Mouse (Mus musculus) CD4-positive, CD25-positive, alpha-beta regulatory T cell, adult 4 months (primary cell): ENCODE results near the gene Sst. TPM values are rescaled to one million over a fixed set of nuclear protein-coding genes. Genes with fewer than 3 reads are reported as not detected.
A peak's percentile ranks its signal among the peaks of the same experiment; 100 is the strongest.
"Not testable (repeated sequence)": the region's sequence is repeated elsewhere in the genome, so short reads cannot be mapped to it uniquely, and the experiment has no call there.

ENCODE experiments used
- ATAC-seq: one replicate; pipeline ENCODE4 v1.8.0; 2017
- polyA plus RNA-seq, 2 experiments: library from polyadenylated mRNA; unstranded; fragments of 100-300 nt; shearing (Covaris generic); gene quantifications; one replicate each; pipeline ENCODE4 v1.2.1; 2017

Sst gene
- not detected for polyA plus RNA-seq

DNA sequence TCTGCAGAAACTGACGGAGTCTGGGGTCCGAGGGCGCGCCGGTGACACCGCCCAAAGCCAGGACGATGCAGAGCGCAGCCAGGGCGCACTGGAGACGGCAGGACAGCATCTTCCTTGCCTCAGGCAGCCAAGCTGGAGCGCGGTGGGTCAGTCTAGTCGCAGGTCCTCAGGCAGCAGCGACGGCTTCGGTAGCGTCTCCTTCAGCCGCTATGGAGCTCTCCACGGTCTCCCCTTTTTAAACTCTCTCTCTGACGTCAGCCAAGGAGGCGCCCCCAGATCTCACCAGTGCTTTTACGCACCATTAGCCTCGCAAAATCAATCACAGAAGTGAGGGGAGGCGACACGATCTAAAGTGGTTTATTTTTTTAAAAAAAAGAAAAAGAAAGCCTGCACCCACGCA, at the start of gene Sst:
Gene Sst, minus strand, starts transcription at position 323 of the 400 bp plus-strand sequence.
- ATAC-seq = no peak

DNA sequence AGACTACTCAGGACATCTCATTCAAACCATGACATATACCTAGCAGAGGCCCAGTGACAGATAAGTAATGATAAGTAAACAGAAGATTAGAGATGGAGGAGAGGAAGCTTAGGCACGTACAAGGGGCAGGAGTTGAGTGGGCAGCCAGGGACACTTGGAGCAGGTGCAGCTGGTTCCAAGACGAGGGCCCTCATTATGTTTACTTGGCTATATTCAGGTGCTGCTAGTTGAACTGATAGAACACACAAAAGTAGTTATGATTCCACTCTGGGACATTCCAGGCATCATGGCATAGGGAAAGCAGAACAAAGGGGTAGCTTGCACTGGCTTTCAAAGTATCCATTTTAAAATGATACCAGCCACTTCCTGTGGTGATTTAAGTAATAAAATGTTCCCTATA, 43.6 kb upstream of the Sst start:
- no peak for ATAC-seq

DNA sequence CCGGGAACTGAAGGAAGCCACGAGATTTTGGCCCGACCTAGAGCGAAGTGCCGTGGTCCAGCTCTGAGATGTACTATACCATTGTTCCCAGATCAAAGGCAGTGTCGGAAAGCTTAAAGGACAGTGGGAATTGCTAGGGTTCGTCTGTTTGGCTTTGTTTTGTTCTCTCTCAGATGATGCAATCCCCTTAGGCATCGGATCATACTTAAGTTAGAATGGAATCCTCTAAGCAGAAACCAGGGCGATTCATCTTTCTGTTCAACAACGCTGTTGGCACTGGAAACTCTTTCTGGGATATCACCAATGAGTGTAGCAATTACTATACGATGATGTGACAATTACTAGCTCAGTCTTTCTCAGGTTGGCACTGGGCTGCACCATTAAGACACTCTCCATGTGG, 41.5 kb upstream of the Sst start, which contains the start of gene Rtp2:
Gene Rtp2, minus strand, starts transcription at position 101 of the 400 bp plus-strand sequence.
- ATAC-seq = no peak

DNA sequence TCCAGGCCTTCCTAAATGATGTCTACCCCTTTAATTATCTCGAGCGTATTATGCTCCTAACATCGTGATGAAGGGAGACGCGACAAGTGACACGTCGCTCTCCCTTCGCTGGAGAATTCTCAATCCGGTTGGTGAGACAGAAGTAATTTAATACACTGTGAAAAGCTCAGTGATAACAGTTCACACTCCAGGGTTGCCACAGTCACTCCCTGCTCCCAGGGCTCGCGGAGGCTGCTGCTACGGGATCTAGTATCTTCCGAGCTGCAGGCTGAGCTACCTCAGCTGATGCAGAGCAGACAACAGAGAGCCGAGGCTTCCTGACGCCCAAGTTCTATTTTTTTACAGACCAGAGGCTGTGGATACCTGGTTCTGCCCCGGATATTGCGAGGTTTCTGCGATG, 40.5 kb upstream of the Sst start:
- no peak for ATAC-seq

DNA sequence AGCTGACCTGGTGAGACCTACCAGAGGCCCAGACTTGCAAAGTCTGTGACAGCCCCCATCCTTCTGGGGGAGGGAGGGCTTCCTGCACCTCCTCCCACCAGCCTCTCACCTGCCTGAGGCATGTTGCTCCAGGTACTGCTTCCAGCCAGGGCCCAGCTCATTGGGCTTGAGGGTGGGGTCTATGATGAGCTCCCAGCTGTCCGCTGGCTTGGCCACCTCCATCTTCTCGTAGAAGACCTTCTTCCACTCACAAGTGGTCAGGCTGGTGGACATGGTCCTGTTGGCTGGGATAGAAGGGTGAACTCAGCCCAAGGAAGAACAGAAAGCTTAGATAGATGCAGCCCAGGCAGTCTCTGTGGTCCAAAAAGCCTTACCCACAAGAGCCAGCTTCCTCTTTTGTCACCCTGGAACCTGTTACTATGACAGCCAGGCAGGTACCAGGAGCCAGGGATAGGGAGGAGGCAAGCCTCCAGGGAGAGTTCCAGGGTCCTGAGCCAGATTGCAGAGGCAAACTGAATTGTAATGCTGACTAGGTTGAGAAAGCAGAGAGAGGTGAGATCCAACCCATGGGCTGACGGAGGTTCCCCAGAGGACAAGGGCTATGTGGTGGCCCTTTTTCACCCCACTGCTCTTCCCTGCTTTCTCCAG, 39.8 kb upstream of the Sst start:
- no peak for ATAC-seq

DNA sequence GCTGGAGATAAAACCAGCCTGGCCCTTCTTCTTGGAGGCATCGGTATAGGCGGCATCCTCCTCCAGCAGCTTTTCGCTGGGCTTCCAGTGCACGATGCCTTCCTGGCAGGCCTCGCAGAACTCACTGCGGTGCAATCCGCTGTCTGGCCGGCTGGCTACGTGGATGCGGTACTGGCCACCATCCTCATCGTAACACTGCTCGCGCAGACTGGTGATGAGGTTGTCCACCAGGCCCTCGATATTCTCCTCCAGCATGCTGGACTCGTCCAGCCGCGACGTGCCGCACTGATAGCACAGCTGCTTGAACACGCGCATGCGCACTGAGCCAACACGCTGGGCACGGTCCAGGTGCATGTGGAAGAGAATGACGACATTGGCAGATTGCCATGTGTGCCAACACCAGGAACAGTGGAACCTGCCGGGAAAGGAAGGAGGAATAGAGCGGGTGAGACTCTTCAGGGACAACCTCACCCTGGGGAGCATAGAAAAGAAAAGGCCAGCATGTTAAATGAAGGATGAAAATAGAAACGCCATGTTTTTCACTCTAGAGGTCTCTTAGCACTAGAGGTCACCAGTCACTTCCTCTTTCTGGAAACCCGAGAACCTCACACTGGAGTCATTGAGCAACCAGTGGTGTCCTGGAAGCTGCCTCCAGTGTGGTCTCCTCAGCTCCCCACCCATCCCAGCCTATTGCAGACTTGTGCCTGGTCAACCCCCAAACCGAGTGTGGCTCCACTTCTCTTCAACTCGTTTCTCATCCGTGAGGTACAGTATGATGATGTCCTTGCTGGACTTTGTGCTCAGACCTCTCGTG, 36.8 kb upstream of the Sst start:
- no peak for ATAC-seq

DNA sequence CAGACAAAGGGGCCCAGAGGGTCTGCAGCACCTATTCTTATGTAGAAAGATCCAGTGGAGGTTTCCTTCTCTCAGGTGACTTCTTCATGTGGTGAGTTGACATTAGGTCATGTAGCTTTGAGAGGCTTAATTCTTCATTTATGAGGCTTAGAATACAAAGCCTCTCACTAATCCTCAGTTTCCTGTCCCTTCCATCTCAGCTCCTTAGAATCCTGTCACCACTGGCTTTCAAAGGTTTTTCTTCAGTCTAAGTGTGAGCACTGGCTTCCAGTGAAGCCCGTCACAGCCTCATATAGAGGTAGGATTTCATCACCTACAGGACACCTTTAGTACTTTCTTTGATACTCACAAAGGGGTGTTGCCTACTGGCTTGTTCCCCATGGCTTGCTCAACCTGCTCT, 32.1 kb upstream of the Sst start:
- no peak for ATAC-seq

DNA sequence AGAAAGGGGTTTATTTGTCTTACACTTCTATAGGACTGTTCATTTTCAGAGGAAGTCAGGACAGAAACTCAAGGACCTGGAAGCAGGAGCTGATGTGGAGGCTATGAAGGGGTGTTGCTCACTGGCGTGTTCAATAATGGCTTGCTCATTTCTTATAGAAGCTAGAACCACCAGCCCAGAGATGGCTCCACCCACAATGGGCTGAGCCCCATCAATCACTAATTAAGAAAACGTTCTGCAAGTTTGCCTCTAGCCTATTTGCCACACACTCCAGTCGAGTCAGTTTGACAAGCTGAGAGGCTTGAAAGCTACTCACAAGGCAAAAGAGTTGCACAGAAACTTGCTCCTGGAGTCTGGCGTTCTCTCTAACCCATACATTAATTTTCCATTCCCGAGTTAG, 30.9 kb upstream of the Sst start:
- ATAC-seq = no peak

DNA sequence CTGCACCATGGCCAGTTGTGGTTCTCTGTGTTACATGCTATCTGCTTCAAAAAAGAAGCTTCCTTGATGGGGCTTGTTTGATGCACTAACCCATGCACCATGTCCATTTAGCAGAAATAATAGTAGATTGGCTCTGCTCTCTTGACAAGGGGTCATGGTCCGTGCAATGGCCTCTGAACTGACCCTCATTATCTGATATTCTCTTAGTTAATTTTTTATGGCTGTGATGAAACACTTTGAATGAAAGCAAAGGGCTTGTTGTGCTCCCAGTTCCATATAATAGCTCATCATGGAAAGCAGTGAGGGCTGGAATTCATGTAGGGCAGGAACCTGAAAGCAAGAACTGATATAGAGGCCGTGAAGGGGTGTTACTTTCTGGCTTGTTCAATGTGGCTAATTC, 28.7 kb upstream of the Sst start:
- no peak for ATAC-seq

DNA sequence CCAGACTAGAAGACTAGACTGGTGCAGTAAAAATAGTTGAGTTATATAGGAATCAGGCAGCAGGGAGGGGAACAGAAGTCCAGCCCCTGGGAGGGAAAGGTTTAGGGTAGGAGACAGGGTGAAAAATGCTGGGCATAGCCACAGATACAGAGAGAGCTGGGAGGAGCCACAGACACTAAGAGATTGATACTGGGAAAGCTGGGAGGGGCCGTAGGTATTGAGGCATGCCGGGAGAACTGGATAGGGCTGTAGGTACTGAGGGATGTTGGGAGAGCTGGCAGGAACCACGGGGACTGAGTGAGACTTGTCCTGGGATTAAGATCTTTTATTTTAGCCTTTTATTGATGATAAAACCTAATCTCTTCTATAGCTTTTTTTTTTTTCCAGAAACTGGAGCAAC, 22.6 kb upstream of the Sst start:
- ATAC-seq = no peak

DNA sequence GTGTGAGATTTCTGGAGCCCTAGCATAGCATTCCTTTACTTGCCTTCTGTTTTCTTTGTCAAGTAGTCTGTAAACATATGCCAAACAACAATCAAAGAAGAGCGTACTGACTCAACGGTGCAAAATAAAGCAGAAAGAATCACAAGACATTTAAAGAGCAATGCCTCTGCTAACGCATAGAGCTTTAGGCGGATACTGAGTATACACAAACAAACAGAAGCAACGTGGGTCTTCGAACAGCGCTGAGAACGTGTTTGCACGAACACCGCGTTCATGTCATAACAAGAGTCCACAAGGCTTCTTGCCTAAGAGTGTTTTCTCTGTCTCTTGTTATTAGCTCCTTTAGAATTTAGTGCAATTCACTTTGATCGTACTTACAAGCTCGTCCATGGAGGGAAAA, 22.0 kb upstream of the Sst start:
- no peak for ATAC-seq

DNA sequence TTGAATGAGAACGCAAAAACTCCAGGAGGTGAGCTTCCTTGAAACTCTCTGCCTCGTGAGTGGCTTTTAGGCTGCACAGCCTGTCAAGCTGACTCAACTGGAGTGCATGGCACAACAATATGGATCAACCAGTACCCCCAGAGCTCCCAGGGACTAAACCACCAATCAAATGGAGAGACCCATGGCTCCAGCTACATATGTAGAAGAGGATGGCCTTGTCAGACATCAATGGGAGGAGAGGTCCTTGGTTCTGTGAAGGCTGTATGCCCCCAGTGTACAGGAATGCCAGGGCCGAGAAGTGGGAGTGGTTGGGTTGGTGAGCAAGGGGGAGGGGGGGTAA, 18.2 kb upstream of the Sst start:
- not testable (repeated sequence) for ATAC-seq

DNA sequence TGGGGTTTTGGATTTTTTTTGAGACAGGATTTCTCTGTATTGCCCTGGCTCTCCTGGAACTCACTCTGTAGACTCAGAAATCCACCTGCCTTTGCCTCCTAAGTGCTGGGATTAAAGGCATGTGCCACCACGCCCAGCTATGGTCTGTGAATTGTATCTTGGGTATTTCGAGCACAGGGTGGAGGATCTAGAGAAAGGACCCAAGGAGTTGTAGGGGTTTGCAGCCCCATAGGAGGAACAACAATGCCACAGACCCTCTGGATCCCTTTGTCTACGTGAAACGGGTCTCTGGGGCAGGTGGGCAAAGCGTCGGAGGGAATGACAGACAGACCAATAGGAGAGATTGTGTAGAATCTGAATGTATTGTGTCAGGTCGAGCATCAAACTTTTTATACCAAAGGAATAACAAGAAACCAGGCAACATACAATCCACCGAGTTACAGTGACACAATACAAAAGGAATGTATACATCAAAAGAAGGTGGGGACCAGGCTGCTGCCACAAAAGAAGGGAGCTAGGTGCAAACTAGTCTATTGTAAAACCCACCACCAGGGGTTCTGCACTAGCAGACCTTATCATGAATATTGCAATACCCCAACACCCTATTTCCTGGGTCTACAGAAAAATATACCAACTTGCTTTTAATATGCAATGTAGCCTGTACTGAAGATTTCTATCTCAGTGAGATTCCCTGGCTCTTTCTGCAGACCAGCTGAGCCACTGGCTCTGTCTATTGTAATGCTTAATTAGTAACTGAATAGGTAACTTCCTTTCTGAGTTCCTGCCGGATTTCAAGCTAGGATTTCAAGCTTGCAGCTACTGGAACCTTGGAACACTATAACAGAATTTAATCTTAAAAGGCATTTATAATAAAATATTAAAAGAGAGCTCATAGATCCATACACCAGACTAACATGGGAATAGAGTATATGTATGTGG, 17.6 kb upstream of the Sst start:
- ATAC-seq = not testable (repeated sequence)

DNA sequence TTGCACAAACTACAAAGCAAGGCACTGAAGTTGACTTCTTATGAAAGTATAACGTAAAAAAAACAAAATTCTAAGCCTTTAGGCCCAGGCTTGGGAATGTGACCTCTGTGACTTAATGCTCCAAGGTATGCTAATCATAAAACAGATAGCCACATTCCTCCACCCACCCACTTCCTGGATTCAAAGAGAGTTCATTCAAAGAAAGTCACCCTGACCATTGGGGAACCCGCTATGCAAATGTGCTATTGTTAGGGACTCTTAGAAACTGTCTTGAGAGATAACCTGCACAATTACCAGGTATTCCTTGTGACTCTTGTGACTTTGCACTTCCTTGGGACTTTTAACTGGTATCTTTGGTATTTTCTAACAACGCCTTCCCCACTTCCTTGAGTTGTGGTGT, 15.8 kb upstream of the Sst start:
- not testable (repeated sequence) for ATAC-seq

DNA sequence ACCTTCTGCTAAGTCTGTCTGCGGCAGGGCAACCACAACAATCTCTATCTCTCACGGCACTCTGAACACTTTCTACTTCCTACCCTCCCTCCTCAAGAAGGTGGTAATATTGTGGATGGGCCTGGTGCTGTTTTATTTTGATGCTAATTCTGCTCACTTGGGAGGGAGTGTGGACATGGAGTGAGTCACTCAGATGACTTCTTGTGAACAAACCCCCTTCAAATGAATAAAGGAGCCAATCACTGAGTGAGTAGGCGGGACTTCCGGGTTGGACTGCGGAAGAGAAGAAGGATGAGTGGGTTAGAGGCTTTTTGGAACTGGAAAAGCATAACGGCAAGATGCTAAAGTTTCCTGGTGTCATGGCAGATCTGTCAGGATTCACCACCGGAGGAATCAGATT, 10.7 kb upstream of the Sst start:
- ATAC-seq = no peak

DNA sequence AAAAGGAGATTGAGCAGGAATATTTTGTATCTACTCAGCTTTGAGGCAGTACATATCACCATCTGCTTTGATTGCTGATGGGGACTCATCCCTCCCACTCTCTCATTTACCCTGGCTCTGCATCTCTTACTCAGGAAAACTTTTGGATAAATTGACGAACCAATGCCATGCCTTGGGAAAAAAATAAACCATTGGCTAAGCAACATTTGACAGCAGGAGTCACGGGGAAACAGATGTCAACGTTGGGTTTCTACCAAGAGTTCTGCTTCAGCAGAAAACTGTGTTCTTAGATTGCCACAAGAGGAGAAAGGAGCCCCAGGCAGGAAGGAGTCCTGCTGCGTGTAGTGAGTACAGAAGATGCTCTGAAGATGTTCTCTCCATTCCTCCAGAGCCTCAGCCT, 9.3 kb upstream of the Sst start:
- ATAC-seq = no peak

DNA sequence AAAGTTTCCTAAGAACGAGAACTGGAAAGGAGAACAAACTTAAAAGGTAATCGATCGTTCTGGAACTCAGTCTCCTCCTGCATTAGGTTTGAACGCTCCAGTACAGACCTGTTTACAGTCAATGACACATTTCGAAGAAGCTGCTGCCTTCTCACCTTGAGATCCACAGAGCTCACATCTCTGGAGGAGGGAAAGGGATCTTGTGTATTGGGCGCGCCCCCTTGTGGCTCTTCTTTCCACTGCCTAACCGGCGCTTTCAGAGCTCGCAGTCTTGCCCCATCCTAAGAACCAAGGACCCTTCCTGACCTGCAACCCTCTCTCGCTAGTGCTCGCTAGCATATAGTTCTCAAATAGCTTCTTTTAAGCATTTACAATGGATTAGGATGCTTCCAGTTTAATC, 8.1 kb upstream of the Sst start:
- ATAC-seq = peak; percentile 60

DNA sequence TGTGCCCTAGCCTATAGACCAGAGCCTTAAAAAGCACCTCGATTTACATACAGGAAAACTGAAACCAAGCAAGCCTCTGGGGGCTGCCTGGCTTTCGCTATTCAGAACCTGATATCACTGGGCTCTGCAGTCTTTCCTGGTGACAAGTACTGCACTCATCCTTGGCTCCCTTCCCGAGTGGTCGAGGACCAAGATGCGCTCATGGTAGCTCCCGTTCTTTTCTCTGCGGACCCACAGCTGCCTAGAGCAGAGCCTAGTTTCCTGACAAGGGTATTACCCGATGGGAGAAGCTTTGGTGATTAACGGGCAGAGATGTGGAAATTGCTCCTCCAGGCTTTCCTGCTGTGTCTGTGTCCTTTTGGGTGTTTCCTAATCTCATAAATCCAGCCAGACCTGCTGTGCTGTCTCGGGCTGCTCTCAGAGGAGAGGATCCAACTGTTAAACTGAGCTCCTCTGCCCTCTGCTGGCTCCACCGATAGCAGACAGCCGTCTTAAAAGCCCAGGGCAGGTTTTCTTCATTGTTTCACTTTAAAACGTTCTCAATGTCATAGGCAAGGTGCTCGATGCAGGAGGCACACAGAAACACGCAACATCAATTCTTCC, 7.3 kb upstream of the Sst start:
- ATAC-seq = peak; percentile 72

DNA sequence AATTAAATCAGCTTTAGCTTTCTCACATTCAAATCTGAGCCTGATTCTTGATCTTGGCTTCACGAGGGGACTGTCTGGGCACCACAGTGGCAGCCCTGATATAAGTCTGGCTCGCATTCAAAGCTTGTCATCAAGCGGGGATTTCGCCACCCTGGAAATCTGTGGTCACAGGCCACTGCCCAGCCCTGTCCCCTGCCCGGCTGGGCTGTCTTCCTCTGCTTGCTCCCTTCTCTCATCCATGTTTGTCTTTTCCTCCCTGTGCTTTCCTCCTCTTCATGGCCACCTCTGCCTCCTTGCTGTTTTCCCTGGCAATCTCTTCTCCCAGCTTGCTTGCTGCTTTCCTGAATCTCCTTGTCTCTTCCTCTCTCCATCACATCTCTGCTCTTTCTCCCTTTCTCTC, 6.7 kb upstream of the Sst start:
- ATAC-seq = no peak

DNA sequence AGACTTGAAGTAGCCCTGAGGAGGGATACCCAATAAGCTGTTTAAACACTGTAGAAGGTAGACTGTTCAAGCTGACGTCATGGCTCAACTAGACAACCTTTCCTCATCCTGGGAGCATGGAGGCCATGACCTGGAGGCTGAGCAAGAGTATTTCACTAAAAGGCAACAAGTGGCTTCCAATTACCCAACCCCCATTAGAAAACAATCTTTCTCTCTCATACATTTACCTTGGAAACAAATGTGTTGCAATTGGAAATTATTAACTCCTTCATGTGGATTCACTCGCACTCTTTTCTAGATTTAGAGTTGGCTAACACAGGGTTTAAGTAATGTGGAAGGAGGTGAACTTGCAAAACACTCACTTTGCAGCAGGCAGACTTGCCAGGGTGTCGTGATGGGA, 4.4 kb upstream of the Sst start:
- ATAC-seq = no peak

DNA sequence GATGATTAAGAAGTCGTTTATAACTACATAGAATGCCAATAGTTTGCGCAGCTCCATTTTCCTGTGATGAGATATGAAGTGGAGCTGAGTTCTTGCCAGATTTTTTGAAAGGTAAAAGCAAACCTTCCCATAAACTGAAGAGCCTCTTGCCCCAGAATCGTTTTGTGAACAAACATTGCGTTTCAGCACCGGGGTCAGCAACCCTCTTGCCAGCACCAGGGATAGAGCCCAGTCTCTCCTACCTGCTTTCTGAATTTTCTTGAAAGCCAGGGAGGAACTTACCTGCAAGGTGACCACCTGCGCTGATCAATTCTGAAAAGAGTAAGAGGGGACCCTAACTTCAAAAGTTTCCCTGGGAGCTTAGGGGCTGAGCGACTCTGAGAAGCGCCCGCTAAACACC, 607 bp downstream of the Sst start:
- no peak for ATAC-seq

DNA sequence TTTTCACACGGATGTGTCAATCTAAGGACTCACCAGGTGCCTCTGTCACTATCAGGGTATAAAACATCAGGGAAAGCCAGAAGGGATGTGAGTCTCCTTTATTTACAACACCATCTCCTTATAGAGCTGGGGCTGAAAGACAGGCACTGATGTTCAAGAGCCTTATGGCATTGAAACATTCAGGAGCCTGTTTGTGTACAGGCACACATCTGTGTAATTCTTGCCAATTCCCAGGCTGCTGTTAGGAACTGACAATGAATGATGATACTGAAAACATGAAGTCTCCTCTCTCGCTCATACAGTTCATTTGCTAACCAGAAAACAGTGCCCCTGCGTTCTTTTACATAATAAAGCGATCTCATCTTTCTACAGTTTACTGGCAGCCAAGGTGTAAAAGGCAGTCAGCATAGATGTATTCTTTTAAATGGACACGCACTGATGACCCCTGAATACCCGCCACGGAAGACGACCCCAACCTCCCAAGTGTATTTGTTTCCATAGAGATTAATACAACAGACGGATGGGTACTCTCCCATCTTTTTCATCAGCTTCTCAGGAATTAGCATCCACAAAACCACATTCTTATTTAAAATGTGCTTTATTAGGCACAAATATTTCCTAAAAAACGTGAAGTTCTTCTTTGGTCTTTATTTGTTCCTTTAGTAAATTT, 2.7 kb downstream of the Sst start:
- no peak for ATAC-seq
